Mouse (Mus musculus): ENCODE measurements around the gene Nup62.

DNA sequence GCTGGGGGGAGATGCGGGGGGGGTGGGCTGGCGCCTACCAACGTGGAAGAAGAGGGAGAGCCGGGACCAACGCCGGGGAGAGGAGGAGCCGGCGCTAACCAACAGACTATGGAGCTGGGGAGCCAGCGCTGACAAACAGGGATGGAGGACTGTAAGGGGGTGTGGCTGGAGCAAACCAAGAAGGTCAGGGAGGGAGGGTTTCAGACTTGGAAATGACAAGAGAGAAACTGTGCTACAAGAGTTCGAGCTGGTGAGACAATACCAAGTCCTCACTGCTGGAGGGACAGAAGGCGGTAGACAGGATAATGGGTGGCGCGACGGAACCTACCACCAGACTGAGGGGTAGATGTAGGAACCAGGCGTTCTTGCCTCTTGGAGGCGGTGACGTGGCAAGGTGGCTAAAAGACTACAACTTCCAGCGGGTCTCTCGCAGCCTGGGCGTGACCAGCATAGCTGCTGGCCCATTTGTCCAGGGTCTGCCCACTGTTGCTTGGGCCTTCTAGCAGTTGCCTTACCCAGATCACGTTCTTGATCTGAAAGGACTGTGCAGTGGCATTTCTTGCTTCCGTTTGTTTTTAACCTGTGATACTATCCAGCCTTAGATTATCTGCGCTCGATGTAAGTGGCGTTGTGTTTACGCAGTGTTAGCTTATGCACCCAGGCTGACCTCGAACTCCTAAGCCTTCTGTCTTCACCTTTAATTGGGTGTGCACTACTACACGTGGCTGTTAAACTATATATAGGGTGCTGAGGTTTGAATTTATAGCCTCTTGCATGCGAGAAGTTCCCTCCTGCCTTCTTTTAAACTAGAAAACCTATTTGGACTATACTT, 54.0 kb downstream of the Nup62 start, which contains the start of gene Ptov1:
- TF ChIP-seq CTCF (IDR thresholded peaks at IDR 0.05; ENCODE audit: control insufficient read depth, insufficient read depth, insufficient read length), result no peak
- TF ChIP-seq MYOD1 (IDR thresholded peaks at IDR 0.05; ENCODE audit: control insufficient read depth, insufficient read length, low read depth), result no peak
- no peak for TF ChIP-seq MYOG (IDR thresholded peaks at IDR 0.05; ENCODE audit: control insufficient read depth, extremely low read depth, insufficient read length)
- no peak for TF ChIP-seq MAX (IDR thresholded peaks at IDR 0.05)
- no peak for TF ChIP-seq USF1 (IDR thresholded peaks at IDR 0.05; ENCODE audit: low read depth)
